Mouse (Mus musculus): Measurements from ENCODE around the gene Brip1.

Brip1 gene

DNA sequence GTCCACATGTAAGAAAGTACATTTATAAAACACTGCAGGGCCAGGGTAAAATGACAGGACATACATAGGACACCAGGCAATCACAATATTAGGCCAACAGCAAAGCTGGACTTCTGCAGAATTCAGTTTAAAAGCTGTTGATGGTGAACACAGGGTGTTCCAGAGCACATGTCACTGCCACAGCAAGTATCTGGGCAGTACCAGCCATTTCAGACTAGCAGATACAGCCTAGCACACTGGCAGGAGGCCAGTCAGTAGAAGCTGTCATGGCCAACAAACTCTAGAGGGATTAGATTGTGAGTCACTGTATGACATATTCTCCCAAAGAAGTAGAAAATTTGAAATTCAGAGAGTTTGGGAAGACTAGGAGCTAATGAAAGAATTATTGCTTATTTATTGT, 94.4 kb downstream of the Brip1 start:
- no peak for DNase-seq

DNA sequence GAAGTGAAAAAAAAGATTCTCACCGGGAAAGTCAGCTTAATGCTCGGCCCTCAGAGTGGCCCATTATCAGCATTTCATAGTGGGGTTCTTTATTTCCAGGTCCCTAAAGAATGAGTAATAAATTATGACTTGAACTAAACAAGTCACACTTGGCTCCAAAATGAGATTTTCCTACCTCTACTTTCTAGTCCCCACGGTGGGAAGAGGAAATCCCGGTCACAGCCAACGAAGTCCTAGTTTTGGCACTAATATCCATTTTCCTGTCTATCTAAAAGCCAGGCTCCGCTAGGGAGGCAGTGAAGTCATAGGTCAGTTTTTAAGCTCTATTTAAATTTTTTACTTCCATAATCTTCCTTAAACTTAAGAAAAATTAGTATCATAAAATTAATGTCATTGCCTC, 99.8 kb downstream of the Brip1 start:
- DNase-seq: no peak

GRCm38 (mm10) chr11:86099341-86099740, 101.7 kb downstream of the Brip1 start:
- no peak for DNase-seq

DNA sequence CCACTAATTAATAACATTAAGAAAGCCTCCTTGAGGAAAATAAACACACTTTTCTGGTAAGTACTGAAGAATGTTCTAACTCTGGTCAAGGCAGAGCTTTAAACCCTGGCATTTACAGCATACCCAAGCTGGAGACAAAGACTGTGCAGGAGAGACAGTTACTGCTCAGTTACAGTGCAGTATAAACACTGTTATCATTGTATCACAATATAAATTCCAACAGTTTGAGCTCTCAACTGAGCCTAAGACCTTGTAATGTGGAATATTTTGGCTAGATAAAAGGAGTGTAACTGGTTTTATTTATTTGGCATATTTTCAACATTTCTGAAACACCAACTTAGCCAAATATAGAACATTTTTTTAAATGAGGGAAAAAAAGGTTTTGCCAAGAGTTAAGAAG, 112.2 kb downstream of the Brip1 start:
- DNase-seq: no peak

- DNase-seq: no peak
These were observed 116.5 kb downstream of the Brip1 start for GRCm38 (mm10) chr11:86084522-86084921.

- DNase-seq: no peak
These were observed 123.0 kb downstream of the Brip1 start for GRCm38 (mm10) chr11:86078025-86078424.

DNA sequence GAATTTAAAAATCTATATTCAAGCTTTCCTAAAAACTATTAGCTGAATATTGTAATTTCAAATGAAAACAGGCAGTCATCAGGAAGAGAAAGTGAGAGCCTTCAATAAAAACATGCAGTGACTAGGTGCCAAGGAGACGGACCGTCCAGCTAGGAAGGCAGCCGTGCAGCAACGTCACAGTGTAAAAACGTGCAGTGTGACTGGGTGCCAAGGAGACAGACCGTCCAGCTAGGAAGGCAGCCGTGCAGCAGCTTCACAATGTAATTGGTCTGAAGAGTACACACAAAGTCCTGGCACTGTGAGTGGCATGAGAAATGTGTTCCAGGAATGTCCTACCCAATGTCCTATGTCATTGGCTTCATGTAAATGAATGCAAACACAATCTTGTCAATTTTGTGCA, 124.0 kb downstream of the Brip1 start:
- DNase-seq: no peak

DNA sequence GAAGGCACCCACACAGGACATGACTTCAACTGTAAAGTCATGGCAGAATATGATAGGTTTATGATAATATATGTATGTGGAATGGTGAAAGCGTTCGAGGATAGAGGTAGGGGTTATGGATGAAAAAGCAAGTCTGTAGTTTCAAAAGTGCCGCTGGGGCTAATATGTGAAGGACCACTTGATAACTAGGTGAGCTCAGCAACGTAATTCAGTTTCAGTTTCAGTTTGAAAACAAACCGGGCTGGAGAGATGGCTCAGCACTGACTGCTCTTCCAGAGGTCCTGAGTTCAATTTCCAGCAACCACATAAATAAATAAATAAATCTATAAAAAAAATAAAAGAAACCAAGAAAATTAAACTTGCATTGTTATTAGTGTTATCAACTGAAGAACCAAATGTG, 124.6 kb downstream of the Brip1 start:
- no peak for DNase-seq

DNA sequence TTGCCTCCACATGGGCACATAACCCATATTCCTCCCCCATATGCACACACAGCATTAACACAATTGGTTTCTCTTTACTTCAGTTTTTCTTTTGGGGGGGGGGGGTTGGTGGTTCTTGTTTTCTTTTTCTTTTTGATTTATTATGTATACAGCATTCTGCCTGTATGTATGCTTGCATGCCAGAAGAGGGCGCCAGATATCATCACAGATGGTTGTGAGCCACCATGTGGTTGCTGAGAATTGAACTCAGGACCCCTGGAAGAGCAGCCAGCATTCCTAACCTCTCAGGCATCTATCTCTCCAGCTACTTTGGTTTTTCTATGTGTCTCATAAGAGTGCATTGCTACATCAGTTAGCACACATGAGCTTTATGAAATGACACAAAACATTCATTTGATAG, 125.6 kb downstream of the Brip1 start:
- peak; percentile 4 for DNase-seq

DNA sequence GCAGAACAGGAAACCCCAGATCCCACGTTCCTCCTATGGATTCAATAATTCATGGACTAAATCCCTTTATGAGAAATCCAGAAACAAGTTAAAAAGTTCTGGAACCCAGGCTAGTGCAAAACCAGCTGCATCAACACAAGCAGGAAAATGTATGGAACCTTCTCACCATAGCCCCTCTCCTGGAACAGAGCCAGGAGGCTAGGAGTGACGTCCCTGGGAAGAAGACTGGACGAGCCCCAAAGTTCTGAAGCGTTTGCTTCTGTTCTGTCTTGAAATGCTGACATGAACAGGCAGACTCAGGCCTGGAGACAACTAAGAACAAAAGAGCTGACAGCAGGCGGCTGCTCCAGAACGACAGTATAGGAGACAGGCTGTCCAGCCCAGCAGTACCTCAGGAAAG, 132.3 kb downstream of the Brip1 start:
- DNase-seq: no peak

GRCm38 (mm10) chr11:86067154-86067553, 133.8 kb downstream of the Brip1 start:
- DNase-seq: no peak

- DNase-seq: no peak
These were observed 136.1 kb downstream of the Brip1 start for GRCm38 (mm10) chr11:86064881-86065280.

- DNase-seq: no peak
These were observed 139.8 kb downstream of the Brip1 start for GRCm38 (mm10) chr11:86061243-86061642.

GRCm38 (mm10) chr11:86059123-86059522, 141.9 kb downstream of the Brip1 start:
- no peak for DNase-seq

GRCm38 (mm10) chr11:86055806-86056205, 145.2 kb downstream of the Brip1 start:
- DNase-seq: no peak

GRCm38 (mm10) chr11:86051383-86051782, 149.6 kb downstream of the Brip1 start:
- DNase-seq: no peak

- DNase-seq: no peak
These were observed 150.3 kb downstream of the Brip1 start for GRCm38 (mm10) chr11:86050430-86051280.

- no peak for DNase-seq
These were observed 161.0 kb downstream of the Brip1 start for GRCm38 (mm10) chr11:86039994-86040393.

DNA sequence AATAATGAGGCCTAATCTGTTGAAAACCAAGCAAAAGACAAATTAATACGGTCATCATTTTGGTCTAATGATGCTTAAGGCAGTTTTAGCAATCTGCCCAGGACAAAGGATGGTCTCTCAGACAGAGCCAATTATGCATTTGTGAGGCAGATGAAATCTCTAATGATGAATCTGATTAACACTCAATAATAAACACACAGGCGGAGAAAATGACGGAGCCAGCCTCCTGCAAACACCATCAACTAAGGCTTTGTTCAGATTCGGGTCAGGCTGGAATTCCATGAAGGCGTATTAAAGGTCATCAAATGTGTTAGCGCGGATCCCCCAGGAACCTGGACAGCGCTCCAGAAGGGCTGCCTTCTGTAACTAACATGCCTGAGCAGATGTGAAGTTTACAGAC, 161.6 kb downstream of the Brip1 start:
- DNase-seq: no peak

DNA sequence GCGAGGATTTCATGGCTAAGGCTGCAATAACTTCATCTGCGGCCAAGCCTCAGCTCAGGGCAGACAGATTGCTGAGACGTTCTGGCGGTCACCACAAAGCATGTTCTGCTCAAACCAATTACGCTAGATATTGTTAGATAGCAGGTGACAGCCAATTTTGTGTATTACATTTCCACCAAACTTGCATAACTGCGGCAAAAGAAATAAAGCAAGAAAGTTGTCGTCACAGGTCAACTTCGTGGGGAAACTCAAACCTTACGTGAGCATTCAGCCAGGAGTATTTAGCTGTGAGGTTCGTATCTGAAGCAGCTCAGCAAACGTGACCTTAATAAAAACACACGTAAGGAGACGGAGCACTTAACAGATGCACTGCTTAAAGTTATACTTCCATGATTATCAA, 162.3 kb downstream of the Brip1 start:
- no peak for DNase-seq

DNA sequence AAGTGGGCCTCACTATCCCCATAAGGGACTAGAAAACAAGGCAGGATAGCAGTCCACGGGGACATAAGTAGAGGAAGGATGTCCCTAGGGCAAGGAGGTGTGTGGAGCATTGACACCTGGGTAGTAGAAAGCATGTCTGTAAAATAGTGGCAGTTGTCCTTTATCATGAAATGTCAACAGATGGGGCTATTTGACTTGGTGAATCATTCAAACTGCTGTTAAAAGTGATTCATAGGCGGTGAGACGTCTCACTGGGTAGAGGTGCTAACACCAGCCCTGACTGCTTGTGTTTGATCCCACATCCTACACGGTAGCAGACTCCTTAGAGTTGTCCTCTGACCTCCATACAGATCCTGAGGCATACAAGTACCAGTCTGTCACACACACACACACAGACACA, 168.1 kb downstream of the Brip1 start:
- DNase-seq: no peak

DNA sequence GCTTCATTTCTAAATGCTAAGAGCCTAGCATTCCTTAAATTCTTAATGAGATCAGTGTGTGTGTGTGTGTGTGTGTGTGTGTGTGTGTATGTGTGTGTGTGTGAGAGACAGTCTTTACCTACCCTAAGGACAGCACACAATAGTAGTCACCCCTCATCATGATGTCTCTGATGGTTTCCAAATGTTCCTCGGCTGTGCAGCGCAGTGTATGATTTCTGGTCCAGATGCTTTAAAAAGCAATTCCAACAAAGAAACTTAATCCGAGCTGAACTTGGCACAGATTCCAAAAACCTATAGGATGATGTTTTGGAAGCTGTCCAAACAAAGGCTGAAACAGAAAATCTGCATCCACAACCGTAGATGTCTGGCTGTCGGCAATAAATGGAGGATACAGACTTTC, 173.0 kb downstream of the Brip1 start:
- no peak for DNase-seq

GRCm38 (mm10) chr11:86026556-86027194, 174.3 kb downstream of the Brip1 start:
- DNase-seq: no peak

DNA sequence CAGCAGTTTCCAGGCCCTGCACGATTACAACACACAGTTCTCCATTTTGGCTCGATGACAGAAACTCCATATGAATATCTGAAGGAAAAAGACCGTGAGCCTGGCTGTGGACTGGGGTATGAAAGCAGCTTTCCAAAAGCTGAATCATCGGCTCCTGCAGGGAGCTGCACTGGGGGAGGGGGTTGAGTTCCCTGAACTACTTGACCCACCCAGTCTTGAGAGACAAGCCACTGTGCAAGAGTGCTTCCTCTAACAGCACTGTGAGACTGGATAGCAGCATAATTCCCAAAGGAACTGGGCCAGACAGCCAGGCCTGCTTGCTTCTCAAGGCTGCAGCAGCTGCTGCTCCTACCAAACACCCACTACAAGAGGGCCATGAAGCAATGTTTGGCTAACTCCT, 178.6 kb downstream of the Brip1 start:
- no peak for DNase-seq

DNA sequence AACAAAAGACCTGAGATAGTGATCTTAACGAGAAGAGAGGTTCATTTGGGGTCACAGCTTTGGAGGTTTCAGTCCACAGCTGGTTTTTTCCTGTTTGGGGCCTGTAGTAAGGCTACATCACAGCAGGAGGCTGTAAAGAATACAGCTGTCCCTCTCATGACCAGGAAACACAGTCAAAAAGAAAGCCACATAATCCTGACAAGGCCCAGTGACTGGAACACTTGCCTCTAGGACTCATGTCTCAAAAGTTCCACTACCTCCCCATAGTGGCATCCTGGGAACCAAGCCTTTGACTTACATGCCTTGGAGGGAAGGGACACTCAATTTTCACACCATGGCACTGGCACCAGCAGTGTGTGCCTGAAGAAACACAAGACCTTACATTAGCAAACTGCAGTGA, 181.0 kb downstream of the Brip1 start:
- DNase-seq: no peak
